Mouse (Mus musculus) spleen, adult 12 weeks (tissue): ENCODE data around the gene Psme1.

Source experiments
- DNase-seq: peaks from one replicate; pipeline ENCODE4 v3.0.0; 2022; ENCODE audit warnings: low spot score

The Psme1 gene

DNA sequence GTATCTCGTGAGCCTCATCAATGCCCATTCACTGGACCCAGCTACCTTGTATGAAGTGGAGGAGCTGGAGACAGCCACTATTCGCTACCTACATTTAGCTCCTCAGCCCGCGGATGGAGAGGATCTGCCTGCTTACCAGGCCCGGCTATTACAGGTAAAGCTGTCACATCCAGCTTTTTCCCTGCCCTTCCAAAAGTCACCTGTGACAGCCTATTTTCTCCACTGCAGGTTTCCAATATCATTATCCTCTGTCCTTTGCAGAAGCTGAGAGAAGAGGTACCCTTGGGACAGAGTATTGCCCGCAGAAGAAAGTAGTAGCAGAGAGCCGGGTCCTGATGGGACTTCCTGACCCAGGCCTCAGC is 25.3 kb downstream of the Psme1 start, which contains the start of gene Irf9:
Gene Irf9 (plus strand): TSS at position 301 of the 362 bp plus-strand sequence.
- DNase-seq: no peak

DNA sequence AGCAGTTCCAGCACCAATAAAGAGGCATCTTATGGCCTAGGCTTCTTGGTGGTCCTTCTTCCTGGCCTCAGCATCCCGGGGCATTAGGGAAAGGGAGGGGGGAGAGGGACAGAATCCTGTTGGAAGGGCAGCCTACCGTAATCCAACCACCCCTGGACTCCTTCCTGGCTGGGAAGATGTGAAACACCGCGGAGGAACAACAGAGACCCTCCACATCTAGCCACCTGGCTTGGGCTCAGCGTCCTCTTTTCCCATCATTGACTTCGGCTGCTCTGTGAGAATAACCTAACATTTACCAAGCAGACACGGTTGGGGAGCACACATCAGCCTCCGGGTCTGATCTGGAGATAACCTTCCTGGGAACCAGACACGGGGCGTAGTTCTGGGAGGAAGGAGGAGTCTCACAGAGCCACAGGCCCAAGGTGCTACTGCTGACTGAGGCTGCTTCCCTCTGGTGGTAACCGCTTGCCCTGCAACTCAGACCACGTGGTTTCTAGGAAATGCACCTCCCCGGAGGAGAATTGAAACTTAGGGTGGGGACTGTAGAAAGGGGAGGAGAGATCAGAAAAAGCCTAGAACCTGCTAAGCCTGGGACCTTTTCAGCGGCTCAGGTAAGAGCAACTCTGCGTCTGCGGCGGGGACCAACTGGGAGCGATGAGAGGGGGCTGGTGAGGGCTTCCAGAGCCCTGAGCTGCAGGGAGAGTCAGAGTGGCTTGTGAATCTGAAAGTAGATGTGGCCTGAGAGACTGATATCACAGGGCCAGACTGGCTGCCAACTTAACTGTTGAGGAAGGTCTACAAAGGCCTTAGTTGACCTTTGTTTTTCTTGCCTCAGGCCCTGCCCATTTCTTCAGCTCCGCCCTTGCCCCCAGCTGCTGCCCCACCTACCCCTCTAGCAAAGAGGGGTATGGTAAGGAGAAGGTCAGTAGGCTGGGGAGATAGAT is 26.0 kb downstream of the Psme1 start:
- DNase-seq: peak; percentile 92

DNA sequence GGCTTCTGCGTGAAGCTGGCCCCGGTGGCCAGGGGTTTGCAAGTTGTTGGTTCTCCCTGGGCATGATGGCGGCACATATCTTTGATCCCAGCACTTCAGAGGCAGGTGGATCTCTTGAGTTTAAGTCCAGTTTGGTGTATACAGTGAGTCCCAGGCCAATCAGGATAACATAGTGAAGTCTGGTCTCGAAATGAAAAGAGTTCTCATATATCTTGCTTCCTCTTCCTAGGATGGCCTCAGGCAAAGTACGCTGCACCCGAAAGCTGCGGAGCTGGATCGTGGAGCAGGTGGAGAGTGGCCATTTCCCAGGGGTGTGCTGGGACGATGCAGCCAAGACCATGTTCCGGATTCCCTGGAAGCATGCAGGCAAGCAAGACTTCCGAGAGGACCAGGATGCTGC is 26.9 kb downstream of the Psme1 start:
- DNase-seq: no peak

DNA sequence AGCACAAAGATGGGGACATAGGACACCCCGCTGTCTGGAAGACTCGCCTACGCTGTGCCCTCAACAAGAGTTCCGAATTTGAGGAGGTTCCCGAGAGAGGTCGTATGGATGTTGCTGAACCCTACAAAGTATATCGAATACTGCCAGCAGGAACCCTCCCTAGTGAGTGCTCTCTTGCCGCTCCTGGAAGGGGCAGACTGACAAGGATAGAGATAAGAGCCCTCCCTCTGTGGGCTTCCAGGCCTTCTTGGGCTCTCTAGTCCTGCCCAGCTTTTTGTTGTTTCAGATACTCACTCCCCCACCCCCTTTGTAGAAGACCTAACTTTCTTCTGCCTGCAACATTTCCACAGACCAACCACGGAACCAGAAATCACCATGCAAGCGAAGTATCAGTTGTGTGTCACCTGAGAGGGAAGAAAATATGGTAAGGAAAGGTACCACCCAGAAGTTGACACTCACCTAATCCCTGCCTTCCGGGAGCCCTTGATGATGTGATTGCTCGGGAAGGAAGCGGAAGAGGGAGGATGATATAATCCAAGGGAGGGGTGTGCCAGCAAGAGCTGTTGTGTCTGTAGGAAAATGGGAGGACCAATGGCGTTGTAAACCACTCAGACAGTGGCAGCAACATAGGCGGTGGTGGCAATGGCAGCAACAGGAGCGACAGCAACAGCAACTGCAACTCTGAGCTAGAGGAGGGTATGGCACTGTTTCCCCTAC is 28.0 kb downstream of the Psme1 start:
- no peak for DNase-seq

DNA sequence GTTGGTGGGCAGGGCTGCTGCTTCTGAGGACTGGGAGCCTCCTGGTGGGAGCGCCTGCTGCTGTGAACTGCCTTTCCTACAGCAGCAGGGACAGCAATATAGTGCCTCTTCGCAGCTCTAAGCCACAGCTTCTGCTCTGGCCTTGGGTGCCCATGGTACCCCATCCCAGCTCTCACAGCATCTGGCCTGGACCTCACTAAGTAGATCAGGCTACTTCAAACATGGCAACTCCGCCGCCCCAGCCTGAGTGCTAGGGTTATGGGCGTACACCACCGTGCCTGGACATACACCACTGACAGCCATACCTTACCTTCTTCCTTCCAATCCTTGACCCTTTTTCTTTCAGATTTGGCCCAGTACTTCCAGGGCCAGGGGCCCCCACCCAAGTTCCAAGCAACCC is 30.4 kb downstream of the Psme1 start:
- DNase-seq: no peak

DNA sequence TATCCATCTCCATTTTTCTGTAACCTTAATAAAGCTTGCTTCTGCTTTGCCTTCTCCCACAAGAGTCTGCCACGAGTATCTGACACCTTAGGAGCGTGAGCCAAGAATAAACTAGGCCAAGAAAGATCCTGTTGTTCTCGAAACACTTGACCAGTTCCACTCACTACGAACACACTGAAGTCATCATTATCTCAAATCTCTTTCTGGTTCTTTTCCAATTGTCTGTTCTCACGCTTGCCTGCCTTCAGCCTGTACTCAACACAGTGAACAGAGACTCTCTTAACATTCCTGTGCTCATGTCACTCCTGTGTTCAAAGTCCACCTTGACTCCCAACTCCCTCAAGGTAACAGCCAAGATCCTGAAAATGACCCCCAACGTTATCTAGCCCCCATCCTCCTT is 35.4 kb downstream of the Psme1 start:
- no peak for DNase-seq

DNA sequence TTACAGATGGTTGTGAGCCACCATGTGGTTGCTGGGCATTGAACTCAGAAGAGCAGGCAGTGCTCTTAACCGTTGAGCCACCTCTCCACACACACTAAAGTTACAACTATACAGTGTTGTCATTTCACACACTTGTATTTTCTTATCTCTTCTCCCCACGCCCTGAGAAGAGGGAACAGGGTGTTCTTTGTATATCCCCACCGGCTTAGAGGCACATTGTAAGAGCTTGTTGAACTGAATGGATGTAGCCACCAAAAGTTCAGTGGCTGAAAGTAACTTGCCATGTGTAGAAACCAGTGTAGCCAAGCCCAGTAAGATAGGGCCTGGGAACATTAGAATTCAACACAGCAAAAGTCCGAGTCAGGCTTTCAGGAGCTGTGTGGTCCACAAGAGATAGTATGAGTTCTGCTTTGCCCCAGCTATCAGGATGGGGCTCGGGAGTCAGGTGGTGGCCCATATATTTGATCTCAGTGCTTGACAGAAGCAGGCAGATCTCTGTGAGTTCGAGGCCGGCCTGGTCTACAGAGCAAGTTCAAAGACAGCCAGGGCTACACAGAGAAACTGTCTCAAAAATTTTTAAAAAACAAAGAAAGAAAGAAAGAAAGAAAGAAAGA is 36.7 kb downstream of the Psme1 start:
- no peak for DNase-seq

DNA sequence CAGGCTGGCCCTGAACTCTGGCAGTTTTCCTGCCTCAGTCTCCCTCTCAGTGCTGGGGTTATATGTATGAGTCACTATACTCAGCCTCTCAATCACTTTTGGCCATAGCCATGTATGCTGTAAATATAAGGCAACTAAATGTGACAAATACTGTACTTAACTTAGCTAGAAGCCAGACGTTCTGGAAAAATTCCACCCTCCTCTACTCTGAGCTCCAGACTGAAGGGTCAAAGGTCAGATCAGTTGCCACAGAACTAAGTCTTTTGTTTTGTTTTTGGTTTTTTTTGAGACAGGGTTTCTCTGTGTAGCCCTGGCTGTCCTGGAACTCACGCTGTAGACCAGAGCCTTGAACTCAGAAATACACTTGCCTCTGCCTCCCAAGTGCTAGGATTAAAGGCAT is 38.0 kb downstream of the Psme1 start:
- DNase-seq: no peak

DNA sequence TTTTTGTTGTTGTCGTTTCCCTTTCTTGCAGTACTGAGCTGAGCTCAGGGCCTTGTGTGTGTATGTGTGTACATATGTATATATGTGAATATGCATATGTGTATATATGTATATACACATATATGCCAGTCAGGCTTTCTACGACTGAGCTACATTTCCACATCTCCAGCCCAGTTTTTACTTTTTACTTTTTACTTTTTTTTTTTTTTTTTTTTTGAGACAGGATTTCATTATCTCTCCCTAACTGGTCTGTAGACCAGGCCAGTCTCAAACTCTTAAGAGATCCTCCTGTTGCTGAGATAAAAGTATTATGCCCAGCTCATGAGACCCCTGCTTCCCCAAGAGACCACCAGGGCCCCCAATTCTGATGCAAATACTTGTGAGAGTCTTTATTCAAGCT is 38.9 kb downstream of the Psme1 start:
- no peak for DNase-seq

DNA sequence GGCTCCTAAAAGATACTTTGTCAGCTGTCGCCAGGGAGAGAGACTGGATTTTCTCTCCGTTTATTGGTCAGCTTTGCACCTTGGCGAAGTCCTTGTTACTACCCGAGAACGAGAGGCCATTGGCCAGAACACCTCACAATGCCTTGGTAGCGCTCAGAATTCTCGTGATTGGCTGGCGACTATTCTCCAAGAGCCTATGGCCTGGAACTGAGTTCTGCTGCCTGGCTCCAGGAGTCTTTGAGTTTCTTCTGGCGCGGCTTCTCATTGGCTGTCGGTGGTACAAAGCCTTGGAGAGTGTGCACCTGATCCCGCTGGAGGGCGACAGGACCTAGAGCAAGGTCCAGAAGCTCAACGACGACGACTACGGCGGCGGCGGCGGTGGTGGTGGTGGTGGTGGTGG is 39.9 kb downstream of the Psme1 start, which contains the start of gene Rec8:
Gene Rec8 (plus strand): TSS at position 216 of the 400 bp plus-strand sequence.
- no peak for DNase-seq

DNA sequence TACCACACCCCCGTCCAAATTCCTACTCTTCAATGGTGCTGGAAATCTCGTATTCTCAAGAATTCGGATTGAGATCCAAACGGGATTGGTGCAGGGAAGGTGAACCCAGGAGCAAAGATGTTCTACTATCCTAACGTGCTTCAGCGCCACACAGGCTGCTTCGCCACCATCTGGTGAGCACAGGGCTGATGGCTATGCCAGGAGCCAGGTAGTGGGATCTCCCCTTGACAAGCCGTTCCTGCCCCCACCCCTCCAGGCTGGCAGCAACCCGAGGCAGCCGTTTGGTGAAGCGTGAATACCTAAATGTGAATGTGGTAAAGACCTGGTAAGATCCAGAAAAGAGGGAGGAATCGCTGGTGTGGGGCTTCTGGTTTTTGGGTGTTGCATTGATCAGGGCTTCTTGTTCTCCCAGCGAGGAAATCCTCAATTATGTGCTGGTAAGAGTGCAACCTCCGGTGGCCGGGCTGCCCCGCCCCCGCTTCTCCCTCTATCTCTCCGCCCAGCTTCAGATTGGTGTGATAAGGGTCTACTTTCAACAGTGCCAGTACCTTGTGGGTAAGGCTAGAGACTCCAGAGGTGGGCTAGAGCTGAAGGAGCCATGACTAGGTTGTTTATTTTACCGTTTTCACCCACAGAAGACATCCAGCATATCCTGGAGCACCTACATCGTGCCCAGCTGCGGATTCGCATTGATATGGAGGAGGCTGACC is 40.7 kb downstream of the Psme1 start:
- peak; percentile 37 for DNase-seq

DNA sequence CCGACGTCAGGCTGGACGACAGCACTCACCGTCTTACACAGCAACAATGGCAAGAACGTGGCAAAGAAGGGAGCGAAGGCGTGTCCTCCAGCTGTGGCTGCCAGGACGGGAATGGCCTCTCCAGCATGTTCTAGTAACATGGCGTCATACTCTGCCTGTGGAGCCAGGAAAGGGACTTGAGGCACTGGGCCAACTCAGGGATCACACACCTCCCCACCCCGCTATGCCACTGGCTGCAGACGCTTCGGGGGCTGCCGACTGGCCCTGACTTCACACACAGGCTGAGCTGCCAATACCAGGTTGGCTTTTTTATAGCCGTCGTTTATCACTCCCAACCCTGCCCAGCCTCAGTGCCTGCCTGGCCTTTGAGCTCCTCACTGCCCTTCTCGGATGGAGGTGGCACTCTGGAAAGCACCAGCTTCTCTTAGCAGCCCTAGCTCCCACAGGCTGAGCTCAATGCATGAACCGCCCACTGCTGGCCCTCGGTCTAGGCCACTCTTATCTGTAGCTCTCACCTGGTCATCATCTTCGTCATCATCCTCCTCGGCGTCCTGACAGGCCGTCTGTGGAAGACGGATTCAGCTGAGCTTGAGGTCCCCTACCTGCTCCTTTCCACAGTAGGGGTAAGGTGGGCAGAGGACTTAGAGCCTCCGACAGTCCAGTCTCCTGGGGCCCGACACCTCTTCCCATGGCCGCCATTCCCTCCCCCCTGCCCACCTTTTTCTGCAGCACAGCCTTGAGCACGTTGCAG is 50.3 kb downstream of the Psme1 start:
- DNase-seq: no peak

DNA sequence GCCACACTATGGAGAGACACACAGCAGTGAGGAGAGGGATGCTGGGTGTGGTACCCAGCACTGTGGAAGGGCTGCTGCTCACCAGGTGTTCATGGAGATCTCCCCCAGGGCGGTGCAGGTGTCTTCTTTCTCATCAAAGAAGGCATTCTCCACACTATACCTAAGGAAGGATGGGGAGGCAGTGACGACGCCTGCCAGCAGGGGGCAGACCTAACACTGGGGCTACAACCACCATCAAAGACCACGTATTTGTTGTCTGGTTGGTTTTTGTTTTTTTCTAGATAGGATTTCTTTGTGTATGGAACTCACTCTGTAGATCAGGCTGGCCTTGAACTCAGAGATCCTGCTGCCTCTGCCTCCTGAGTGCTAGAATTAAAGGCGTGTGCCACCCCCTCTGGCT is 51.4 kb downstream of the Psme1 start:
- peak; percentile 56 for DNase-seq
